Mouse (Mus musculus) liver, embryonic 14.5 days (tissue): ENCODE data around the gene Recql5.

Experiments
- CTCF ChIP-seq: IDR thresholded peaks from 2 replicates; pipeline ENCODE4 v1.5.1; 2016; ENCODE audit warnings: antibody characterized with exemption, low read depth, control low read depth
- EP300 ChIP-seq: IDR thresholded peaks from 2 replicates; pipeline ENCODE4 v1.6.1; 2016; ENCODE audit warnings: antibody characterized with exemption, low read depth

DNA sequence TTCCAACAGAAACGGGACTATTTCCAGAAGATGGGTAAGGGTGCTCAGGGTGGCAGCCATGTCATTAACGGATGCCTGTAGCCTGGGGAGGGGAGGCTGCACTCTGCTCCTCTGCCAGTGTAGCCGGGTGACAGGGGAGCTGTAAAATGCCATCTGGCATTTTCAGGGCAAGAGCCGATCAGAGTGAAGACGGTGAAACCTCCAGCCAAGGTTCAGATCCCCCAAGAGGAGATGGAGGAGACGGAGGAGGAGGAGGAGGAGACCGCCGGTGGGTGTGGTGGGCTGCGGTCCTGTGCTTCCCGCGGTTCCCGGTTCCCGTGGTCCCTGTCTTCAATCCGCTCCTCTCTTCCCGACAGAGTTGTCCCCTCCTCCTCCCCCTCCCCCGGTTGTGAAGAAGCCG is 50.0 kb downstream of the Recql5 start:
- TF ChIP-seq CTCF (no peak), EP300 (no peak)
